Mouse (Mus musculus) liver, adult 2 months (tissue): ENCODE results near the gene Limd2.
"Not testable (repeated sequence)": the region's sequence is repeated elsewhere in the genome, so short reads cannot be mapped to it uniquely, and the experiment has no call there.

Experiments used
- CTCF ChIP-seq: fragments of 200-500 bp; IDR thresholded peaks from 2 replicates; pipeline ENCODE4 v1.5.1; 2011; ENCODE audit warnings: low read depth, low read length, control low read depth
- POLR2A ChIP-seq: fragments of 200-500 bp; IDR thresholded peaks from 2 replicates; pipeline ENCODE4 v1.6.1; 2011; ENCODE audit warnings: low read length, control low read depth; ENCODE audit not compliant: insufficient read depth; ENCODE audit errors: extremely low read depth

- not testable (repeated sequence) for TF ChIP-seq CTCF, POLR2A
These were observed 33.8 kb downstream of the Limd2 start for GRCm38 (mm10) chr11:106126727-106127373.
